Mouse (Mus musculus): ENCODE results near the gene Fam126a.

The Fam126a gene

GRCm38 (mm10) chr5:24030579-24030969 is at the start of gene Fam126a:
TSS of gene Fam126a (minus strand) at chr5:24030690.
- peak; percentile 90 for DNase-seq (ENCODE audit: low spot score)

- DNase-seq (ENCODE audit: low spot score), result no peak
Measured at GRCm38 (mm10) chr5:24078420-24079179, 48.1 kb upstream of the Fam126a start.

- DNase-seq (ENCODE audit: low spot score), result no peak
Measured at GRCm38 (mm10) chr5:24077739-24078306, 47.3 kb upstream of the Fam126a start.

DNA sequence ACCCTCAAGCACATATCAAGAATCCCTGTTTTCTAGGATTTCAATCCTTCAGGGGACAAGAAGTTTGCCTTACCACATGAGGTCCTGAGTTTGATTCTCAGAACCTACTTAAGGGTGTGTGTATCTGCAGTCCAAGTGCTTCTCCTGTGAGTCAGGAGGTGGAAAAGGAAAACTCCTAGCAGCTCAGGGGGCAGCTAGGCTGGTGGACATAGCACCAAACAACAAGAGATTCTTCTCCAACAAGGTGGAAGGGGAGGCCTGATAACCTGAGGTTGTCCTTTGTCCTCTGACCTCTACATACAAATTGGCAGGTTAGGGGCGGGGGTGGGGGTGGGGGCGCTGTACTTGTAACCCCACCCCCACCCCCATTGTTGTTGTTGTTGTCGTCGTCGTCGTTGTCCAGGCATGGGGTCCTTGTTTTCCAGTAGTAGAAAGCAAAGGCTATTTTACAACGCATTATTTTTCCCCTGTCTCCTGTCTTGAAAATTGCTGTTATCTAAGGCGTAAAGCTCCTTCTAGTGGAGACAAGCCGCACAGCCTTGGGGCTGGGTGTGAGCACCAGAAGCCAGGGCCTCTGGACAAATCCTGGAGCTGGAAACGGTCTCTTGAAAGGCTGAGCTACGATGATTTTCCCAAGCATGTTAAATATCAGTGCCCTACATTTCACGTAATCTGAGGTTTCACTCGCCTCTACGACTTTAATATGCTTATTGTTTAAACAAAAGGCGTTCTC is 46.7 kb upstream of the Fam126a start:
- peak; percentile 78 for DNase-seq (ENCODE audit: low spot score)

DNA sequence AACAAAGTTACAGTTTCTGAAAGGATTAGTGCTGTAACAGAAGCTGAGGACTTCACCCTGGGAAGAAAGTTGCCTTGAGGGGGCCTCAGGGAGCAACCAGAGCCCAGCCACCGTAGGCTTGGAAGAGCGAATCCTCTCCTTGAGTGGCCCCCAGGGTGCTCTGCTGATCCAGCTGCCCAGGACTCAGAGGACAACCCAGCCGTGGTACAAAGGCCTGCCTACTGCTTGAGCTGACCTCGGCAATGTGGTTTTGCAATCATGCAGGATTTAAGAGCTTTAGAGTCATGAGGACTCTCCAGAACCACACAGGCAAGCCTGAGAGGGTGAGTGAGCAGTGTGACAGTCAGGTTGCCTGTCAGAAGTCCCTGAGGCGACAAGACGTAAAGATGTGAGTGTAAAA is 41.5 kb upstream of the Fam126a start:
- DNase-seq (ENCODE audit: low spot score), result no peak

- DNase-seq (ENCODE audit: low spot score), result no peak
Measured at GRCm38 (mm10) chr5:24068955-24069354, 38.5 kb upstream of the Fam126a start.

GRCm38 (mm10) chr5:24063545-24063944 is 33.1 kb upstream of the Fam126a start:
- DNase-seq (ENCODE audit: low spot score), result no peak

DNA sequence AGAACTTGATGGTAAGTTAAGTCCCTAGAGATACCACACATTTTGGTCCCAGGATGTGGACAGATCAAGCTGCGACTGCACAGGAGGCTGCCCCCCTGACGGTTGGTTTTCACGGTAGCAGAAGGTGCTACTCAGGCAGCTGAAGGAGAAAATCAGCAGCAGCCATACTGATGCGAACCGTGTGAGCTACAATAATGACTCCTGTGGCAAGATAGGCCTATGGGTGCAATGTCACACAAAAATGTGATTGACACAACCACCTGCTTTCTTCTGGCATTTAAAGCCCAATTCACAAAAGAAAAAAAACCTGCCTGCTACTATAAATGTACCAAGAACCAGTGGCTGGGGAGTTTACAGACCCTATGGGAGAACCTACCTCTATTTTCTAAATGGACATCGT is 32.5 kb upstream of the Fam126a start:
- no peak for DNase-seq (ENCODE audit: low spot score)

DNA sequence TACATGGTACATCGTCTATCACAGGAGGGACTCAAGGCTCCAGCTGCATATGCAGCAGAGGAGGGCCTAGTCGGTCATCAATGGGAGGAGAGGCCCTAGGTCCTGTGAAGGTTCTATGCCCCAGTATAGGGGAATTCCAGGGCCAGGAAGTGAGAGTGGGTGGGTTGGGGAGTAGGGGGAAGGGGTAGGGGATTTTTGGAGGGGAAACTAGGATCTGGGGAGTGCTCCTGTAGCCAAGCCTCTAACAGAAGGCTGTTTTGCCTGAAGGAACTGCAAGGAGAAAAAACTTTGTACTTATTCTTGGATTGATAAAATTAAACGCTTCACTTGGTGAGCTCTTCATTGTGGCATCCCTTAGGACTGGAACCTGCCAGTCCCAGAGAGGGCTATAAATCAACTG is 30.5 kb upstream of the Fam126a start:
- DNase-seq (ENCODE audit: low spot score), result no peak

GRCm38 (mm10) chr5:24057592-24057991 is 27.1 kb upstream of the Fam126a start:
- no peak for DNase-seq (ENCODE audit: low spot score)

- no peak for DNase-seq (ENCODE audit: low spot score)
Measured at GRCm38 (mm10) chr5:24056865-24057264, 26.4 kb upstream of the Fam126a start.

GRCm38 (mm10) chr5:24054382-24054781 is 23.9 kb upstream of the Fam126a start:
- DNase-seq (ENCODE audit: low spot score), result no peak

GRCm38 (mm10) chr5:24053245-24054190 is 23.0 kb upstream of the Fam126a start:
- DNase-seq (ENCODE audit: low spot score), result peak; percentile 76

- DNase-seq (ENCODE audit: low spot score), result peak; percentile 60
Measured at GRCm38 (mm10) chr5:24051755-24052675, 21.5 kb upstream of the Fam126a start.

DNA sequence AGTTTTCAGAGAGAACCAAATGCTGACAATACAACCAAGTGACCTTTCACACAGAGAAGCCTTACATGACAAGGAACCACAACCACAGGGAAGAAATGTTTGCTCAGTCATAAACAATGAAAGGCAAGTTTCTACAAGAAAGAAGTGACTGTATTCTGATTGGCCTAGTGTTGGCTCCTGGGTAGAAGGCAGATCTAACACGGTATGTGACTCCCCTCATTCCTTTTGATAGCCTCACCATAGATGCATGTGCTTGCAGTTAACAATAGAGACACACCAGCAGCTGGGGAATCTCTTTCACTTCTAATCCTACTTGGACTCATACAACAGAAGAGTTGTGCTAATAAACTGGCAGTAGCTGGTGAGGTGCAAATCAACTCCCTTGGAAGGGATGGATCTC is 17.3 kb upstream of the Fam126a start:
- peak; percentile 5 for DNase-seq (ENCODE audit: low spot score)

DNA sequence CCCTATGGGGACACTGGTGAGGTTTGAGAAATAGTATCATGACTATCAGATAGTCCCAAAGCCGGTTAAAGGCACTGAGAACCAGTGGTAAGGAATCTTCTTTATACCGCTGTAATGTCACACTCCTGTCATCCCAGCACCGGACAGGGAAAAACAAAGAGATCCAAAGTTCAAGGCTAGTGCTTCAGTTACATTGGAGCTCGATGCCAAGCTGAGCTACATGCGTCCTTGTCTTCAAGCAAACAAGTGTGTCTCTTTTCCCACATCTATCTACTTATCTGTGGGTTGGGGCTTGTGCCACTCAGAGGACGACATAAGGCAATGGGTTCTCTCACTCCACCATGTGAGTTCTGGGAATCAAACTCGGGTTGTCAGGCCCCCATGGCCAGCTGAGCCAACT is 16.5 kb upstream of the Fam126a start:
- peak; percentile 32 for DNase-seq (ENCODE audit: low spot score)

DNA sequence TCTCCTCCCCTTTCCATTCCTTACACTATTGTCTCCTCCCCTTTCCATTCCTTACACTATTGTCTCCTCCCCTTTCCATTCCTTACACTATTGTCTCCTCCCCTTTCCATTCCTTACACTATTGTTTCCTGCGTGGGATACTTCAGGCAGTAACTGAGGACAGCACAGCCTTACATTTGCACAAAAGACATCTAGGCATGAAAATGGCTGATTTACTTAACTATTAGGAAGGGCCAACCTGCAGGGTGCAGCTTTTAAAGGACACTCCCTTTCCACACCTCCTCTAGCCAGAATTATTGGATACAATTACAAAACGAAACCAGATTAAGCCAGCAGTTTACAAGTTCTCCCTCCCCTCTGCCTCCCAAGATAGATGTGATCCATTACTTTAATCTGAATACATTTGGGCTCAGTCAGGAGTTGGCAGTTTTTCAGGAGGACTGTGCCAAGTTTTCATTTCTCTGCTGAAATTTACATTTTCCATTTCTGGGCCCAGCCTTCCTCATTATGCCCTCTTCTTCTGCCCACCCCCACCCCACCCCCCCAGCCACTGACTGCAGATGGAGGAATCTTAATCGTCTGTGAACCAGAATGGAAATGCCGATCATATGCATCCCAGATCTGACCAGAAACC is 15.6 kb upstream of the Fam126a start:
- DNase-seq (ENCODE audit: low spot score), result peak; percentile 46

DNA sequence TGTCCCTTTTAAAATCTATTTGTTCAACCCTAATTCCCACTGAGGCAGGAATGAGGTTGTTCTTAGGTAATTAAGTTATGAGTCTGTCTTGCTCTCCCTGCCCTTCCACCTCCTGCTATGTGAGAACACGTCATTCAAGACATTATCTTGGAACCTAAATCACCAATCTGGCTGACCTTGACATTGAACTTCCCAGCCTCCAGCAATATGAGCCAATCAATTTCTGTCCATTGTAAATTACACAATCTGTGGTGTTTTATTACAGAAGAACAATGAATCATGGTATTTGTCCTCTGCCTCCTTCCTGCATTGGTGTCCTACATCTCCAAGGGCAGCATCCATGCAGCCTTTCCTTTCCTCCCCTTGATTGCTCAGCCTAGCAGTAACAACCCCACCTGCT is 13.9 kb upstream of the Fam126a start:
- peak; percentile 15 for DNase-seq (ENCODE audit: low spot score)

GRCm38 (mm10) chr5:24043367-24043766 is 12.9 kb upstream of the Fam126a start:
- DNase-seq (ENCODE audit: low spot score), result peak; percentile 25

- peak; percentile 14 for DNase-seq (ENCODE audit: low spot score)
Measured at GRCm38 (mm10) chr5:24041341-24041852, 10.9 kb upstream of the Fam126a start.

Data from testis, postnatal 10 days (tissue).